Mouse (Mus musculus) lung, embryonic 14.5 days (tissue): ENCODE measurements around the gene Tspyl4. TPM values are rescaled to one million over a fixed set of nuclear protein-coding genes. Genes with fewer than 3 reads are reported as not detected.

Experiments used
- ATAC-seq: fragments of 200-750 bp; cut with Nextera tagmentation; 2 replicates; pipeline ENCODE4 v1.8.0; 2017; ENCODE audit warnings: mild to moderate bottlenecking, moderate TSS enrichment, moderate library complexity; ENCODE audit not compliant: insufficient read depth
- DNase-seq: peaks from one replicate; pipeline ENCODE4 v3.0.0-alpha.2; 2015
- H3K27ac ChIP-seq: fragments of 300-500 bp; sonication (generic); 2 replicates; pipeline ENCODE4 v1.5.1; 2014; ENCODE audit warnings: low read depth, mild to moderate bottlenecking, moderate library complexity
- H3K27me3 ChIP-seq: fragments of 300-500 bp; sonication (generic); 2 replicates; pipeline ENCODE4 v1.6.1; 2014; ENCODE audit warnings: low read length, control low read depth; ENCODE audit not compliant: insufficient read depth
- H3K36me3 ChIP-seq: fragments of 300-500 bp; sonication (generic); 2 replicates; pipeline ENCODE4 v1.6.1; 2014; ENCODE audit warnings: control low read depth; ENCODE audit not compliant: insufficient read depth
- H3K4me1 ChIP-seq: fragments of 300-500 bp; sonication (generic); 2 replicates; pipeline ENCODE4 v1.6.1; 2014; ENCODE audit warnings: antibody characterized with exemption, control low read depth; ENCODE audit not compliant: insufficient read depth
- H3K4me2 ChIP-seq: fragments of 300-500 bp; sonication (generic); 2 replicates; pipeline ENCODE4 v1.6.1; 2014; ENCODE audit warnings: mild to moderate bottlenecking
- H3K4me3 ChIP-seq: fragments of 300-500 bp; sonication (generic); 2 replicates; pipeline ENCODE4 v1.5.1; 2014; ENCODE audit warnings: low read depth, low read length
- H3K9ac ChIP-seq: fragments of 300-500 bp; sonication (generic); 2 replicates; pipeline ENCODE4 v1.6.1; 2014
- H3K9me3 ChIP-seq: fragments of 300-500 bp; sonication (generic); 2 replicates; pipeline ENCODE4 v1.6.1; 2016; ENCODE audit warnings: low read depth, low read length, control low read depth
- CTCF ChIP-seq: IDR thresholded peaks from 2 replicates; pipeline ENCODE4 v1.5.1; 2016; ENCODE audit warnings: antibody characterized with exemption, low read depth
- WGBS: fragments of 180-500 bp; shearing (Covaris S2); extraction: QIAGEN DNeasy Blood & Tissue Kit; methylation state at CpG from one replicate; pipeline ENCODE4 v1.1.7; 2014; 5-methylcytosine and 5-hydroxymethylcytosine counted together
- polyA plus RNA-seq: library from polyadenylated mRNA; unstranded; fragments of >200 nt; fragmentation: Nextera tagmentation; extraction: Ambion mirVana; gene quantifications from 2 replicates; pipeline ENCODE4 v1.2.1, GENCODE M21; 2014

Tspyl4 gene
- polyA plus RNA-seq, 1 experiment from 2014 or later, result 4.4 TPM

GRCm38 (mm10) chr10:34300368-34300767 is 3.1 kb downstream of the Tspyl4 start:
- H3K9ac ChIP-seq, result no peak overlapping the region
- no peak for TF ChIP-seq CTCF
- no peaks in the 10 kb centered on the region for H3K36me3 ChIP-seq
- no peak for DNase-seq
- H3K4me1 ChIP-seq, result 0 out of 2 replicates have a peak, but pooled peaks cover 6% of the 10 kb centered on the region
- no peaks in the 10 kb centered on the region for H3K27me3 ChIP-seq
- ATAC-seq, result no peak
- WGBS, result 23% methylated on average over 5 of the region's 5 CpGs
- no peak overlapping the region for H3K4me3 ChIP-seq
- H3K4me2 ChIP-seq, result peak overlapping the region; percentile 34
- H3K9me3 ChIP-seq, result no peaks in the 10 kb centered on the region
- H3K27ac ChIP-seq, result no peak overlapping the region

- no peaks in the 10 kb centered on the region for H3K9me3 ChIP-seq
- H3K36me3 ChIP-seq, result no peaks in the 10 kb centered on the region
- H3K9ac ChIP-seq, result no peak overlapping the region
- H3K4me1 ChIP-seq, result no peaks in the 10 kb centered on the region
- no peak for TF ChIP-seq CTCF
- no peak overlapping the region for H3K4me2 ChIP-seq
- H3K27ac ChIP-seq, result no peak overlapping the region
- H3K27me3 ChIP-seq, result no peaks in the 10 kb centered on the region
- DNase-seq (no peak), ATAC-seq (no peak)
- no peak overlapping the region for H3K4me3 ChIP-seq
Measured at GRCm38 (mm10) chr10:34307070-34307469, 9.8 kb downstream of the Tspyl4 start.

- no peak overlapping the region for H3K4me2 ChIP-seq
- H3K36me3 ChIP-seq, result no peaks in the 10 kb centered on the region
- ATAC-seq, result no peak
- no peak overlapping the region for H3K9ac ChIP-seq
- no peaks in the 10 kb centered on the region for H3K4me1 ChIP-seq
- H3K27ac ChIP-seq, result no peak overlapping the region
- 78% methylated on average over 9 of the region's 9 CpGs for WGBS
- no peak for DNase-seq
- no peaks in the 10 kb centered on the region for H3K9me3 ChIP-seq
- TF ChIP-seq CTCF, result no peak
- H3K4me3 ChIP-seq, result no peak overlapping the region
- H3K27me3 ChIP-seq, result no peaks in the 10 kb centered on the region
Measured at GRCm38 (mm10) chr10:34309915-34310685, 12.9 kb downstream of the Tspyl4 start.

DNA sequence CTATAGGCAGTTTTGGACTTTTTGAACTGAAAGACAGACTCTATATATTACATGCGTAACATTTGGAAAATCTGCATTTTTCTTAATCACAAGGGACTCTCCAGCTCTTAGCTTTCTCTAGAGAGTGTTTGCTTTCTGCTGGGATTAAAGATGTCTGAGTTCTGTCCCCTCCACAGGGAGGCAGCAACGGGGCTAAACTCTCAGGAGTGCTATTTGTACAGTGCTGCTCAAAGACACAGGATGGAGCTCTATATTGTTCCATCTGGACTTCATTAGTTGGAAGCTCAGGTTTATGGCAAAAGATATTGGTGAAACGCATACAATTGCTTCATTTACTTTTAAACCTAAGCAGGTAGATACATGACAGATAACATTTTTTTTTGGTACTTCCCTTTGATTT is 15.3 kb downstream of the Tspyl4 start:
- no peaks in the 10 kb centered on the region for H3K36me3 ChIP-seq
- H3K27me3 ChIP-seq, result no peaks in the 10 kb centered on the region
- no peak overlapping the region for H3K4me2 ChIP-seq
- H3K9me3 ChIP-seq, result no peaks in the 10 kb centered on the region
- WGBS, result 69% methylated on average over 3 of the region's 3 CpGs
- no peak for TF ChIP-seq CTCF
- peaks cover 4% of the 10 kb centered on the region; the same call in 1 of the 2 replicates for H3K4me1 ChIP-seq
- no peak overlapping the region for H3K9ac ChIP-seq
- no peak for ATAC-seq
- no peak overlapping the region for H3K27ac ChIP-seq
- no peak overlapping the region for H3K4me3 ChIP-seq
- no peak for DNase-seq

DNA sequence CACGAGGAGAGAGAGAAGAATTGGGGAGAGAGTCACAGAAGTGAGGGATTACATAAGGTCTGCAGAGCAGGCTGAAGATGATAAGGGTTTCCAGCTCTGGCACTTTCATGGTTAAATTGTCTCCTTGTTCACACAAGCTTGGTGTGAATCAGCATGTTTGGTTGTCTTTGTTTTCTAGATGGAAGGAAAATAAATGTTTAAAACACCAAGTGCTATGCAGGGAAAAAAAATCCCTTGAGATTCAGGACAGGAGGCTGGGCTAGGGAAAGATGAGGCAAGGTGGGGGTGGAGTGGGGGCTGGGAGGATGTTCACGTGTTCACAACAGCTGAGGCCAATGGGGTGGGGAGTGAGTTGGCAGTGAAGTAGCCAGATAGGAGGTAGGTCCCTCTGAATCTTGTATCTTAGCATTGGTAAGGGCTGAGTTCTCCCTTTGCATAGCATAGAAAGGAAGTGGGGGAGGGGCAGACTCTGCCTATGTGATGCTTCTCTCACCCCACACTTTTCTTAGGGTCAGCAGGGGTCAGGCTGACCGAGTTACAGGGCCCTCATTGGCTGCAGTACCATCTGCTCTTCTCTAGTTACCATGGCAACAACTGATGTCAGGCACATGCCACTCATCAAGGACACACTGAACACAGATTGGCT is 19.5 kb downstream of the Tspyl4 start:
- no peak overlapping the region for H3K4me3 ChIP-seq
- H3K4me2 ChIP-seq, result no peak overlapping the region
- under 1% methylated on average over 3 of the region's 3 CpGs for WGBS
- no peaks in the 10 kb centered on the region for H3K9me3 ChIP-seq
- ATAC-seq (peak; percentile 76; the same call in 1 of the 2 replicates), DNase-seq (peak; percentile 41)
- H3K36me3 ChIP-seq, result no peaks in the 10 kb centered on the region
- TF ChIP-seq CTCF, result no peak
- no peaks in the 10 kb centered on the region for H3K27me3 ChIP-seq
- no peak overlapping the region for H3K27ac ChIP-seq
- H3K9ac ChIP-seq, result no peak overlapping the region
- peaks cover 4% of the 10 kb centered on the region; the same call in 1 of the 2 replicates for H3K4me1 ChIP-seq

- H3K4me1 ChIP-seq, result peaks cover 4% of the 10 kb centered on the region; the same call in 1 of the 2 replicates
- H3K4me2 ChIP-seq, result no peak overlapping the region
- no peak overlapping the region for H3K4me3 ChIP-seq
- DNase-seq (no peak), ATAC-seq (peak; percentile 26; the same call in 1 of the 2 replicates)
- no peak overlapping the region for H3K27ac ChIP-seq
- 25% methylated on average over 2 of the region's 2 CpGs for WGBS
- H3K36me3 ChIP-seq, result 0 out of 2 replicates have a peak, but pooled peaks cover 3% of the 10 kb centered on the region
- no peaks in the 10 kb centered on the region for H3K27me3 ChIP-seq
- no peaks in the 10 kb centered on the region for H3K9me3 ChIP-seq
- TF ChIP-seq CTCF, result no peak
- no peak overlapping the region for H3K9ac ChIP-seq
Measured at GRCm38 (mm10) chr10:34317217-34317606, 20.0 kb downstream of the Tspyl4 start.

DNA sequence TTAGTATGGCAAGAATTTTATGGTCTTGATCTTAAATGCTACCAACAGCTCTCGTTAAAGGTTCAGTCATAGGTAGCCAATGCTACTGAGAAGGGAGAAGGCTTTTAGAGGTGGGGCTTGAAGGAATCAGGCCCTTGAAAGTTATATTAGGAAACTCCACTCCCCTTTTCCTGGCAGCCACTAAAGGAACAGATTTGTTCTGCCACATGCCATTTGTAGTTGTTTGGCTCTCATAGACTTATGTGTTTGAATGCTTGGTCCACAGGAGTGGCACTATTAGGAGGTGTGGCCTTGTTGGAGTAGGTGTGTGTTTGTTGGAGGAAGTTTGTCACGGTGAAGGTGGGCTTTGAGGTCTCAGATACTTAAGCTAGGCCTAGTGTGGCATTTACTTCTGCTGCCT is 23.6 kb downstream of the Tspyl4 start:
- no peaks in the 10 kb centered on the region for H3K27me3 ChIP-seq

More for the DNA sequence above, 23.6 kb downstream of the Tspyl4 start:
- TF ChIP-seq CTCF, result no peak
- peaks cover 4% of the 10 kb centered on the region; the same call in 1 of the 2 replicates for H3K4me1 ChIP-seq
- no peak overlapping the region for H3K9ac ChIP-seq
- DNase-seq (no peak), ATAC-seq (no peak)
- no peaks in the 10 kb centered on the region for H3K9me3 ChIP-seq
- H3K27ac ChIP-seq, result no peak overlapping the region
- WGBS, result 77% methylated on average over 2 of the region's 2 CpGs
- no peak overlapping the region for H3K4me3 ChIP-seq
- 0 out of 2 replicates have a peak, but pooled peaks cover 3% of the 10 kb centered on the region for H3K36me3 ChIP-seq
- no peak overlapping the region for H3K4me2 ChIP-seq
